Mouse (Mus musculus): ENCODE measurements around the gene Mab21l1. TPM values are rescaled to one million over a fixed set of nuclear protein-coding genes. Genes with fewer than 3 reads are reported as not detected.

The Mab21l1 gene
- polyA plus RNA-seq, 1 experiment from 2014 or later: 13.0 TPM

- no peak for ATAC-seq
- no peak overlapping the region for H3K9ac ChIP-seq
- H3K36me3 ChIP-seq: no peaks in the 10 kb centered on the region
- H3K4me2 ChIP-seq (replicated peaks): no peak overlapping the region
- 0 out of 2 replicates have a peak, but pooled peaks cover 4% of the 10 kb centered on the region for H3K4me1 ChIP-seq (replicated peaks)
- peaks cover 8% of the 10 kb centered on the region for H3K27me3 ChIP-seq (replicated peaks)
- no peak overlapping the region for H3K27ac ChIP-seq
- H3K9me3 ChIP-seq: no peaks in the 10 kb centered on the region
- no peak overlapping the region for H3K4me3 ChIP-seq (replicated peaks)
- 64% methylated on average over 2 of the region's 2 CpGs for WGBS
Observed at GRCm38 (mm10) chr3:55789856-55790255, 7.5 kb downstream of the Mab21l1 start.

DNA sequence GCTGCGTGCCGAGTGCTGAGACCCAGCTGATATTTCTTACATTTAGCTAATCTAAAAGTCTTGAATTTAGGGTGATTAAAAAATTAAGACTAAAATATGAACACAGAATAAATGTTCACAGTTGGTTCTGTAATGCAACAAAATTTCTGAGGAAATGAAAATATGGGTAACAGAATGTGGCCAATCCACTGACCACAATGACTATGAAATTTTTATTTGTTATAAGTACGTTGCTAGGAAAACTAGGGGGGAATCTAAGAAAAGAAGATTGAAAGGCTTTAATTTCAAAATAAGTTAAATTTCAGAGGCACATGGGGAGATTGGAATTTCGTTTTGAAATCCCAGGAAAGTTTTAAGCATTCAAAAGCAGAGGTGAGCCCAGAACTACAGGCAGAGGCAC lies 8.3 kb downstream of the Mab21l1 start:
- Histone ChIP-seq H3K4me1 (replicated peaks) (0 out of 2 replicates have a peak, but pooled peaks cover 4% of the 10 kb centered on the region), H3K27ac (no peak overlapping the region), H3K27me3 (replicated peaks) (peaks cover 8% of the 10 kb centered on the region), H3K4me2 (replicated peaks) (no peak overlapping the region), H3K9ac (no peak overlapping the region), H3K4me3 (replicated peaks) (no peak overlapping the region), H3K36me3 (no peaks in the 10 kb centered on the region), H3K9me3 (no peaks in the 10 kb centered on the region)
- WGBS: 87% methylated on average over 4 of the region's 4 CpGs
- ATAC-seq: no peak

DNA sequence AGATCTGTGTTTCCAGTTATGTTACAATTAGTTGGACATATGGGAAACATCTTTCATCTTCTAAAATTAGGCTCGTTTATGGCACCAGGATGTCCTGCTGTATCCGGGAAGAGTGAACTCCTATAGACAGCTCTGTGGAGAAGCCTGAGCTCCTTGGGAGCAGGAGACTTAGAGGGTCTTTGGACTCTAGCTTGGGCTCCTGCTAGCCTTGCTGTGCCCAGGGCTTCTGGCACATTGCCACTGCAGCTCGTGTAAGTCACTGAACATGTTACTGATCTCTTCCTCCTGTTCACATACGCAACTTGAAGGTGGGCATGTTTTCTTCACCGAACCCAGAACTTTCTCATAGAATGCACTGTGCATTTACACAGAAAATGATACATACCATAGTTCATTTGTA lies 9.9 kb downstream of the Mab21l1 start:
- H3K4me2 ChIP-seq (replicated peaks): no peak overlapping the region
- no peak overlapping the region for H3K9ac ChIP-seq
- H3K4me1 ChIP-seq (replicated peaks): 0 out of 2 replicates have a peak, but pooled peaks cover 4% of the 10 kb centered on the region
- no peaks in the 10 kb centered on the region for H3K36me3 ChIP-seq
- H3K4me3 ChIP-seq (replicated peaks): no peak overlapping the region
- H3K27me3 ChIP-seq (replicated peaks): no peaks in the 10 kb centered on the region; the same call in 1 of the 2 replicates
- WGBS: 68% methylated on average over 5 of the region's 5 CpGs
- ATAC-seq: no peak
- H3K27ac ChIP-seq: no peak overlapping the region
- H3K9me3 ChIP-seq: no peaks in the 10 kb centered on the region

DNA sequence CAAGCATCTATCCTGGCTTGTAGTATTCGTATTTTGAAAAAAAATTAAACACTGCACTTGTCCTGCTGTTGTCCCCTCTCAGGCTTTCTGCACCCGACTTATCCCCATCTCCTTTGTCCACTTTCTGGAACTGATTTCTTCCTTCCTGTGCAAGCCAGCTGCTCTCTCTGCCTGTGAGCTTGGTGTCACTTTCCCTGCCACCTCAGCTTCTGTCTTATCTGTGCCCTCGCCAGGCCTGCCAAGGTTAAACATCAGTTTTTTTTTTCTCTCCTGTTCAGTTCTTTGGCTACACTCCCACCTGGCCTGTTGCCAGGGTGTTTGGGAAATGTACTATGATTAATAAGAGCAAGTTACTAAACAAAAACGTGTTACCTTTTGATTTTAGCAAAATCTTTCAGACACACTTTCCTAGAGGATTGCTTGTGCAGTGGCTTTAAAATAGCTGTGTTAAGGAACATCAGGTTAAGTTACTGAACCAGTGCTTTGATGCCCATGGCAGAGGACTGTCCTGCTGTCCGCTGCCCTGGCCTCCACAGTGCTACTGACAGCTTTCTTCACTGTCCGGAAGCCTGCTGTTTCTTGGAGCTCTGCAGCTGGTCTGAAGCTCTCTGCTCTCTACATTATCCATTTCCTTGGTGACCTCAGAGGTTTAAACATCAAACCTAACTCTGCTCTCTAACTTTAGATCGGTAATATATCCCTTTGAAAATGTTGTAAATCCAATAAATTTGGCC lies 11.7 kb downstream of the Mab21l1 start:
- no peak for ATAC-seq
- Histone ChIP-seq H3K4me1 (replicated peaks) (no peaks in the 10 kb centered on the region), H3K27ac (no peak overlapping the region), H3K27me3 (replicated peaks) (no peaks in the 10 kb centered on the region), H3K9me3 (no peaks in the 10 kb centered on the region), H3K9ac (no peak overlapping the region), H3K4me3 (replicated peaks) (no peak overlapping the region), H3K4me2 (replicated peaks) (no peak overlapping the region), H3K36me3 (no peaks in the 10 kb centered on the region)
- WGBS: 53% methylated on average over 7 of the region's 7 CpGs

GRCm38 (mm10) chr3:55794768-55795167 lies 12.5 kb downstream of the Mab21l1 start:
- 64% methylated on average over 2 of the region's 2 CpGs for whole genome bisulfite sequencing
- Histone ChIP-seq H3K4me3 (replicated peaks) (no peak overlapping the region), H3K9me3 (no peaks in the 10 kb centered on the region), H3K9ac (no peak overlapping the region), H3K27ac (no peak overlapping the region), H3K36me3 (no peaks in the 10 kb centered on the region), H3K4me2 (replicated peaks) (no peak overlapping the region), H3K27me3 (replicated peaks) (no peaks in the 10 kb centered on the region), H3K4me1 (replicated peaks) (no peaks in the 10 kb centered on the region)
- no peak for ATAC-seq

DNA sequence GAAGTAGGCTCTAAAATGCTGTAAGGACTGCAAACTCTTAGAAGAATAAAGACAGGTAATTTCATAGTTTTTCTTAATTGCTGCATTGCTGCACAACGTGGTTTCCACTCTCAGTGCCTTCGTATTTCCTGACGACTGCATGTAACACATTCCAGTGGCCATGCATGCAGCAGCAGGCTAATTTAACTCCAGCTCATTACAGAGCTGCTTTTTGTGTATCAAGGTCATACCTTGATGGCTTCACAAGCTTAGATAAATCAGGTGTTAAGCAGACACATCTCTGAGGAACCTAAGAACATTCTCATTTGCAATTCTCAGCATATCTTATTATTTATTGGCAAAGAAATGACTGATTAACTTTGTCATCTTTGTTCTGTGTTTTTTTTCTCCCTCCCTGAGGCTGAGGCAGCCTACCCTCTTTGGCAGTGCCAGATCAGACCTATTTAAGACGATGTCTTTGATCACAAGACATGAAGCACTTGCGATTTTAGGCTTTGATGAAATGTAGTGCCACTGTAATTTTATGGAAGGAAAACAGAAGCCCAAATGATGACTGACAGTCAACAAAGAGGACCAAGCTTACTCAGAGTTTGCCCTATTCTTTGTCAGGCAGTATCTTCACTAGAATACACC lies 32.8 kb downstream of the Mab21l1 start:
- WGBS: 79% methylated on average over 5 of the region's 5 CpGs
- no peak for ATAC-seq
- no peak overlapping the region for H3K4me2 ChIP-seq (replicated peaks)

DNA sequence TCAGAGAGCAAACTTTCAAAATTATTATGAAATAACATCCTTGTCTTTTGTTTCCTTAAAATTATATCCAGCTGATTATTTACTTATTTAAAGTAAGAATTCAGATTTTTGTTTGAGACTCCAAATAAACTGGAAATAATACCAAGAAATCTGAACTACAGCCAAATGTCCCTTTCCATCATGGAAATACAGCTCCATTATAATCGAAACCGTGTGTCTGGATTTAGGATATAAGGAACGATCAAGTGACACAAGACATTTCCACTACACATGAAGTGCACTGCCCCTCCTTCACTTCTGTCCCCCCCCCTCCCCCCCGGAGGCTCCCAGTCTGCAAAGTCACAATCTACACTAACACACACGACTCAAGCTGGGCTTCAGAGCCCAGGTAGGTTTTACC lies 33.8 kb downstream of the Mab21l1 start:
- Histone ChIP-seq H3K4me3 (replicated peaks) (no peak overlapping the region), H3K9me3 (no peaks in the 10 kb centered on the region), H3K4me1 (replicated peaks) (no peaks in the 10 kb centered on the region), H3K4me2 (replicated peaks) (no peak overlapping the region), H3K9ac (no peak overlapping the region), H3K27ac (no peak overlapping the region), H3K36me3 (no peaks in the 10 kb centered on the region), H3K27me3 (replicated peaks) (no peaks in the 10 kb centered on the region)
- ATAC-seq: no peak
- 70% methylated on average over 5 of the region's 5 CpGs for WGBS

More for the DNA sequence above, 32.8 kb downstream of the Mab21l1 start:
- Histone ChIP-seq H3K4me3 (replicated peaks) (no peak overlapping the region), H3K9me3 (no peaks in the 10 kb centered on the region), H3K36me3 (no peaks in the 10 kb centered on the region), H3K9ac (no peak overlapping the region), H3K27ac (no peak overlapping the region), H3K4me1 (replicated peaks) (no peaks in the 10 kb centered on the region), H3K27me3 (replicated peaks) (no peaks in the 10 kb centered on the region)

- H3K9ac ChIP-seq: no peak overlapping the region
- H3K9me3 ChIP-seq: no peaks in the 10 kb centered on the region
- H3K4me3 ChIP-seq (replicated peaks): no peak overlapping the region
- H3K36me3 ChIP-seq: no peaks in the 10 kb centered on the region
- no peak overlapping the region for H3K4me2 ChIP-seq (replicated peaks)
- H3K27me3 ChIP-seq (replicated peaks): no peaks in the 10 kb centered on the region
- no peak for ATAC-seq
- WGBS: 75% methylated on average over 6 of the region's 6 CpGs
- no peak overlapping the region for H3K27ac ChIP-seq
- H3K4me1 ChIP-seq (replicated peaks): no peaks in the 10 kb centered on the region
Observed at GRCm38 (mm10) chr3:55816638-55817375, 34.5 kb downstream of the Mab21l1 start.

- H3K4me3 ChIP-seq (replicated peaks): no peak overlapping the region
- 70% methylated on average over 2 of the region's 2 CpGs for WGBS
- no peaks in the 10 kb centered on the region for H3K36me3 ChIP-seq
- H3K27me3 ChIP-seq (replicated peaks): no peaks in the 10 kb centered on the region
- no peak overlapping the region for H3K4me2 ChIP-seq (replicated peaks)
- no peaks in the 10 kb centered on the region for H3K9me3 ChIP-seq
- H3K27ac ChIP-seq: no peak overlapping the region
- no peaks in the 10 kb centered on the region for H3K4me1 ChIP-seq (replicated peaks)
- ATAC-seq: peak; percentile 67
- H3K9ac ChIP-seq: no peak overlapping the region
Observed at GRCm38 (mm10) chr3:55818082-55818481, 35.8 kb downstream of the Mab21l1 start.

DNA sequence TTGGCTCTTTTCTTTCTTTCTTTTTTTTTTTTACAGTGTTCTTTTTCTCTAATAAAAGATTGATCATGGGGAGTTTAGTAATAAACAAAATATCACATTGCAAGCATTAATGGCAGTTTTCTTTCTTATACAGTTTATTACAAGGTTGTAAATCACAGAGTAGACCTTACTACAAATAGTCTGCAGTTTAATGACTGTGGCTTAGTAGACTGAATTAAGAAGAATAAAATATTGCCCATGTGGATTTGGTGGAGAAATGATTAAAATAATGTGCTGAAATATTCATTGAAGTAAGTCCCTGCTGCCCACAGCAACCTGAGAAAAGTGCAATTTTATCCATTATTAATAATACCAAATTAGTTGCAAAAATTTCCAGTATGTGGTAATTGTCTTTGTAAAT lies 37.3 kb downstream of the Mab21l1 start:
- no peak overlapping the region for H3K27ac ChIP-seq
- H3K4me1 ChIP-seq (replicated peaks): no peaks in the 10 kb centered on the region
- H3K4me2 ChIP-seq (replicated peaks): no peak overlapping the region
- no peaks in the 10 kb centered on the region for H3K9me3 ChIP-seq
- no peak overlapping the region for H3K9ac ChIP-seq
- no peaks in the 10 kb centered on the region for H3K36me3 ChIP-seq
- H3K27me3 ChIP-seq (replicated peaks): no peaks in the 10 kb centered on the region
- ATAC-seq: no peak
- H3K4me3 ChIP-seq (replicated peaks): no peak overlapping the region

- Histone ChIP-seq H3K4me3 (replicated peaks) (no peak overlapping the region), H3K36me3 (no peaks in the 10 kb centered on the region), H3K4me2 (replicated peaks) (no peak overlapping the region), H3K4me1 (replicated peaks) (no peaks in the 10 kb centered on the region), H3K9me3 (no peaks in the 10 kb centered on the region), H3K27me3 (replicated peaks) (no peaks in the 10 kb centered on the region), H3K9ac (no peak overlapping the region), H3K27ac (no peak overlapping the region)
- ATAC-seq: no peak
- WGBS: 55% methylated on average over 3 of the region's 3 CpGs
Observed at GRCm38 (mm10) chr3:55824864-55825263, 42.6 kb downstream of the Mab21l1 start.

- peak; percentile 41; the same call in 1 of the 2 replicates for ATAC-seq
- Histone ChIP-seq H3K9ac (no peak overlapping the region), H3K4me1 (replicated peaks) (no peaks in the 10 kb centered on the region), H3K27me3 (replicated peaks) (no peaks in the 10 kb centered on the region), H3K4me2 (replicated peaks) (no peak overlapping the region), H3K27ac (no peak overlapping the region), H3K36me3 (no peaks in the 10 kb centered on the region), H3K9me3 (no peaks in the 10 kb centered on the region), H3K4me3 (replicated peaks) (no peak overlapping the region)
- WGBS: 46% methylated on average over 10 of the region's 10 CpGs
Observed at GRCm38 (mm10) chr3:55828481-55829256, 46.4 kb downstream of the Mab21l1 start.

Data from intestine, embryonic 15.5 days (tissue).